Mouse (Mus musculus) embryonic facial prominence, embryonic 14.5 days (tissue): ENCODE results near the gene Cplx3. TPM values are rescaled to one million over a fixed set of nuclear protein-coding genes. Genes with fewer than 3 reads are reported as not detected.
A peak's percentile ranks its signal among the peaks of the same experiment; 100 is the strongest.

Source experiments
- ATAC-seq: fragments of 200-750 bp; cut with Nextera tagmentation; 2 replicates; pipeline ENCODE4 v1.8.0; 2017; ENCODE audit warnings: low read depth, moderate number of reproducible peaks, moderate TSS enrichment
- DNase-seq: peaks from one replicate; pipeline ENCODE4 v3.0.0-alpha.2; 2015; ENCODE audit warnings: low spot score
- H3K27ac ChIP-seq: fragments of 300-500 bp; sonication (generic); replicated peaks from 2 replicates; pipeline ENCODE4 v1.5.1; 2014; ENCODE audit warnings: low read depth, mild to moderate bottlenecking, low read length, moderate library complexity
- H3K27me3 ChIP-seq: fragments of 300-500 bp; sonication (generic); replicated peaks from 2 replicates; pipeline ENCODE4 v1.6.1; 2014; ENCODE audit warnings: low read length; ENCODE audit not compliant: control insufficient read depth, insufficient read depth
- H3K36me3 ChIP-seq: fragments of 300-500 bp; sonication (generic); 2 replicates; pipeline ENCODE4 v1.6.1; 2014; ENCODE audit warnings: low read length, mixed read lengths; ENCODE audit not compliant: control insufficient read depth, insufficient read depth
- H3K4me1 ChIP-seq: fragments of 300-500 bp; sonication (generic); 2 replicates; pipeline ENCODE4 v1.6.1; 2014; ENCODE audit warnings: antibody characterized with exemption, low read length; ENCODE audit not compliant: control insufficient read depth, insufficient read depth
- H3K4me2 ChIP-seq: fragments of 300-500 bp; sonication (generic); 2 replicates; pipeline ENCODE4 v1.6.1; 2014; ENCODE audit warnings: low read depth, mild to moderate bottlenecking, low read length, moderate library complexity, mixed read lengths
- H3K4me3 ChIP-seq: fragments of 300-500 bp; sonication (generic); 2 replicates; pipeline ENCODE4 v1.5.1; 2014; ENCODE audit warnings: low read depth, mild to moderate bottlenecking, low read length
- H3K9ac ChIP-seq: fragments of 300-500 bp; sonication (generic); 2 replicates; pipeline ENCODE4 v1.6.1; 2014; ENCODE audit warnings: low read depth, mild to moderate bottlenecking, low read length, moderate library complexity, mixed read lengths
- H3K9me3 ChIP-seq: fragments of 300-500 bp; sonication (generic); 2 replicates; pipeline ENCODE4 v1.6.1; 2016; ENCODE audit warnings: low read length; ENCODE audit not compliant: control insufficient read depth
- WGBS: fragments of 180-500 bp; shearing (Covaris S2); extraction: QIAGEN DNeasy Blood & Tissue Kit; methylation state at CpG from one replicate; pipeline ENCODE4 v1.1.7; 2014; 5-methylcytosine and 5-hydroxymethylcytosine counted together
- polyA plus RNA-seq: library from polyadenylated mRNA; unstranded; fragments of >200 nt; fragmentation: Nextera tagmentation; extraction: Ambion mirVana; gene quantifications from 2 replicates; pipeline ENCODE4 v1.2.1, GENCODE M21; 2014

Cplx3 gene
- polyA plus RNA-seq, 1 experiment from 2014 or later = not detected

GRCm38 (mm10) chr9:57617556-57618169 is 11.6 kb upstream of the Cplx3 start:
- ATAC-seq (no peak), DNase-seq (no peak)
- Histone ChIP-seq H3K9ac (no peak overlapping the region), H3K36me3 (no peaks in the 10 kb centered on the region), H3K9me3 (no peaks in the 10 kb centered on the region), H3K4me3 (no peak overlapping the region), H3K4me1 (no peaks in the 10 kb centered on the region), H3K27ac (no peak overlapping the region), H3K27me3 (no peaks in the 10 kb centered on the region), H3K4me2 (no peak overlapping the region)
- 67% methylated on average over 8 of the region's 8 CpGs for whole genome bisulfite sequencing

DNA sequence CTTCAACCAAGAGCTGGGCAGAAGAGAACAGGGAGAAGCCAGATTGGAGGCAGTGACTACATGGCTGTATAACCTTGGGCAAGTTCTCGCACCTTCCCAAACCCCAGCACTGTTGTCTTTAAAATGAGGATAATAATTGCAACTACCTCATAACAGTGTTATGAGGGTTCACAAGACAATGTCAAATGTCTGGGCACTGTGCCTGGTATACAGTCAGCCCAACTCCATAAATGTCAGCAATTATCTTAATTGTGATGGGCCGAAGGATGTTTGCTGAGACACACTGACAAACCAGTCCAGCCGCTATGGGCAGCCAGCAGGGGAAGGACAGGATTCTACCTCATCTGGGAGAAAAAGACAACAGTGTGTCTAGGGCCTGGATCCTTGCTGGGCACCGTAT is 8.7 kb upstream of the Cplx3 start:
- H3K9me3 ChIP-seq = no peaks in the 10 kb centered on the region
- no peaks in the 10 kb centered on the region for H3K36me3 ChIP-seq
- H3K27me3 ChIP-seq = no peaks in the 10 kb centered on the region
- H3K4me2 ChIP-seq = no peak overlapping the region
- no peak for DNase-seq
- 75% methylated on average over 4 of the region's 4 CpGs for WGBS
- no peak overlapping the region for H3K9ac ChIP-seq
- no peak for ATAC-seq
- no peak overlapping the region for H3K27ac ChIP-seq
- H3K4me1 ChIP-seq = no peaks in the 10 kb centered on the region
- no peak overlapping the region for H3K4me3 ChIP-seq

DNA sequence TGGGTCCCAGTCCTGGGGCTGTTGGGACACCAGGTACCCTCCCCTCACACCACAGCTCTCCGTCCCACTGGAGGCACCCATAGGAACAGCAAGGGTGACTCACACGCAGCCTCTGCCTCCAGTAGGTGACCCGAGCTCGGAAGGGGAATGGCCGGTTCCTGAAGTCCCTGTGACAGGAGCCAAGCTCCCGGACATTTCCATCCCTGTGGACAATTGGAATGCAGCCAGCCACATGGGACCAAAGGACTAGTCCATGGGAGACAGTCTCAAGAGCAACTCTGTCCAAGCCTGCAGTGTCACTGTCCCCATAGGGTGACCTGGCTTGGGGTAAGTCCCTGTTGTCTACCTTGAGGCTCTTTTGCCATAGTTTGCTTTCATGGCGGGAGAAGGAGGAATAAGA is 7.9 kb upstream of the Cplx3 start:
- H3K4me3 ChIP-seq = no peak overlapping the region
- H3K4me1 ChIP-seq = no peaks in the 10 kb centered on the region
- H3K9ac ChIP-seq = no peak overlapping the region
- no peak overlapping the region for H3K4me2 ChIP-seq
- H3K9me3 ChIP-seq = no peaks in the 10 kb centered on the region
- H3K36me3 ChIP-seq = no peaks in the 10 kb centered on the region
- H3K27ac ChIP-seq = no peak overlapping the region
- 83% methylated on average over 7 of the region's 7 CpGs for WGBS
- ATAC-seq (no peak), DNase-seq (no peak)
- H3K27me3 ChIP-seq = no peaks in the 10 kb centered on the region

DNA sequence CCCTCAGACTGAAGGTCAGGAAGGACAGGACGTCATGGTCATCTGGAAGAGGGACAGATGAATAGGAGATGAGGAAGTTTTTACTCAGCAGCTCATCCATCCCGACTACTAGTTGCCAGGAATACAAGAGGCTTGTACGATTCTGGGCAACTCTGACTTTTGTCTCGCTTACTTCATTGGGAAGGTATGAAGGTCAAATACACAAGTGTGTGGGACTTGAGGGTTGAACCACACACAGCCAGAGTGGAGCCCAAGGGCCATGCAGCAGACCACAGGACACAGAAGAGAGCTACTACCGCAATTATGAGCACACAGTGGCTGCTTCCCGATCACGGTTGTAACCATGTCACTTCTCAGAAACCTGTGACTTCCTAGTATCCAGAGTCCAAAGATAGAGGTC is 6.5 kb upstream of the Cplx3 start:
- H3K4me3 ChIP-seq = no peak overlapping the region
- H3K9ac ChIP-seq = no peak overlapping the region
- no peaks in the 10 kb centered on the region for H3K4me1 ChIP-seq
- 79% methylated on average over 7 of the region's 7 CpGs for WGBS
- ATAC-seq (no peak), DNase-seq (no peak)
- H3K27me3 ChIP-seq = no peaks in the 10 kb centered on the region
- H3K27ac ChIP-seq = no peak overlapping the region
- no peak overlapping the region for H3K4me2 ChIP-seq
- no peaks in the 10 kb centered on the region for H3K9me3 ChIP-seq
- H3K36me3 ChIP-seq = no peaks in the 10 kb centered on the region

DNA sequence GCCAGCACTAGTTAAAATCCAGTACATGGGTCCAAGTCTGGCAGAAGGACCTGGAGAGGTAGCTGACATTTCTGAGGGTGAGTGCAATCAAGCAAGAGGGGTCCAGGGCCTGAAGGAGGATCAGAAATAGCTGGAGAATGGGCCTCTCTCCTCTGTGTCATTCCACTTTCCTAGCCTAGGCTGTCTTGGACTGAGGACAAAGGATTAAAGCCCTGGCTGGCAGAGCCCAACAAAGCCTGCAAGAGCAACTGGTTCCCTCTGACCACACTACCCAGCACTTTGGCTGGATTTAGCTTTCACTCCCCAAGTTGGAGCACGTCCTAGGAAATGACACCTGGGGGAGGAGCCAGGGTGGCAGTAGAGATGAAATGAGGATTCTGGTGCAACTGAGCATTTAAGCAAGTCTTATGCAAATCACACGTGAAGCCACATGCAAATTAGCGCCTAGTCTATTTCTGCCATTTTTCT is 4.3 kb upstream of the Cplx3 start:
- ATAC-seq (no peak), DNase-seq (peak; percentile 18)
- no peak overlapping the region for H3K4me3 ChIP-seq
- no peak overlapping the region for H3K9ac ChIP-seq
- H3K27ac ChIP-seq = no peak overlapping the region
- no peaks in the 10 kb centered on the region for H3K4me1 ChIP-seq
- no peak overlapping the region for H3K4me2 ChIP-seq
- no peaks in the 10 kb centered on the region for H3K9me3 ChIP-seq
- H3K36me3 ChIP-seq = no peaks in the 10 kb centered on the region
- H3K27me3 ChIP-seq = peaks cover 2% of the 10 kb centered on the region; the same call in 1 of the 2 replicates
- WGBS = 51% methylated on average over 3 of the region's 3 CpGs

DNA sequence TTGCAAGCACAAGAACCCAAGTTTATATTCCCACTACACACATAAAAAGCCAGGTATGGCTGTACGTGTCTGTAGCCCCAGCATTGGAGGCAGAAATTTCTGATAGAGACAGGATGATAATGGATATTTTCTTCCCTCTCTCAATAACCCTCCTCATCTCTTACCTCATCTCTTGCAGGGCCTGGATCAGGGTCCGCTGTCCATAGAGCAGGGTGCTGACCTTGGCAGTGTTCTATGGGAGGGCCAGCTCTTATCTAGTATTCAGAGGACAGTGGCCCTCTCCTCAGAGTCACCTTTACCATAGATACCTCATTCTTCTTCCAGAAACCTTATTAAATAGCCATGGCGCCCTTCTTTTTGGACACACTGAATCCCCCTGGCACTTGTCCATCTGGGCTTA is 3.7 kb upstream of the Cplx3 start:
- H3K9ac ChIP-seq = no peak overlapping the region
- H3K27me3 ChIP-seq = peaks cover 4% of the 10 kb centered on the region; the same call in 1 of the 2 replicates
- H3K4me3 ChIP-seq = no peak overlapping the region
- no peak for ATAC-seq
- no peaks in the 10 kb centered on the region for H3K9me3 ChIP-seq
- H3K4me2 ChIP-seq = no peak overlapping the region
- no peak for DNase-seq
- no peaks in the 10 kb centered on the region for H3K36me3 ChIP-seq
- no peak overlapping the region for H3K27ac ChIP-seq
- 44% methylated on average over 3 of the region's 3 CpGs for WGBS
- no peaks in the 10 kb centered on the region for H3K4me1 ChIP-seq

DNA sequence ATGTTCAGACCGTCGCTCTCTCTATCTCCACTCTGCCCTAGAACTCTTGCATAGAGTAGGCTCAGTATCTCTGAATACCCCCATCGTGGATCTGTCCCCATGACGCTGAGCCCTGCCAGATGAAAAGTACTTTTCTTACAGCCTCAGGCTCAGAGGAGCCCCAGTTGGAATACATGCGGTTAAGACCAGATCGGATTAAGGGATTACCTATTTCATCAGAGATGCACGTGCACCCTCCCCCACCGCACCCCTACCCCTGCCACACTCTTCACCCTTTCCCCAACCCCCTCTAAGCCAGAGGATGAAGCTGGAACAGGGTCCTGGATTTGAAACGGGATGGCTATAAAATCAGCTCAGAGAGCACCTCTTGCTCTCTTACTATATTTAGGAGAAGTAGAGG is 578 bp downstream of the Cplx3 start:
- no peak overlapping the region for H3K4me2 ChIP-seq
- ATAC-seq (no peak), DNase-seq (no peak)
- no peak overlapping the region for H3K4me3 ChIP-seq
- no peaks in the 10 kb centered on the region for H3K9me3 ChIP-seq
- peaks cover 4% of the 10 kb centered on the region; the same call in 1 of the 2 replicates for H3K27me3 ChIP-seq
- H3K27ac ChIP-seq = no peak overlapping the region
- H3K9ac ChIP-seq = no peak overlapping the region
- H3K4me1 ChIP-seq = no peaks in the 10 kb centered on the region
- H3K36me3 ChIP-seq = no peaks in the 10 kb centered on the region
- WGBS = 12% methylated on average over 9 of the region's 9 CpGs

DNA sequence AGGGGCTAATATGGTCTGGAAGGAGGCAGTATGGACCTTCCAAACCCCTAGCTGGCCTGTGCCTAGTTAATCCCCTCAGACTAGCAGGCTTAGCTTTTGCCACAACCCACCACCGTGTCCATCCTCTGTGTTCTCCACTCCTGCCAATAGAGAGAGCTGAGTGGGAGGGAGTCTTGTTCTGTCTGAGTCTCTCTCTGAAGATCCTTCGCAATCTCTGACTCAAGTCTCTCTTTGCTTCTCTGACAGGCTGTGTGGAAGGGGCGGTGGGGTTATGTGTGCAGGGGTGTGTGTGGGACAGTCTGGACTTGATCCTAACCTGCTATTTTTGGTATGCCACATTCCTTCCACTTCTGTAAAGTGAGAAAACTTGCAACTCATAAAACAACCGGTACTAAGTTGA is 1.2 kb downstream of the Cplx3 start:
- Histone ChIP-seq H3K36me3 (no peaks in the 10 kb centered on the region), H3K4me1 (no peaks in the 10 kb centered on the region), H3K4me2 (no peak overlapping the region), H3K9me3 (no peaks in the 10 kb centered on the region), H3K9ac (no peak overlapping the region), H3K27ac (no peak overlapping the region), H3K27me3 (peaks cover 4% of the 10 kb centered on the region; the same call in 1 of the 2 replicates), H3K4me3 (no peak overlapping the region)
- 68% methylated on average over 4 of the region's 4 CpGs for WGBS
- ATAC-seq = no peak
- no peak for DNase-seq

GRCm38 (mm10) chr9:57602098-57602497 is 4.0 kb downstream of the Cplx3 start:
- H3K36me3 ChIP-seq = no peaks in the 10 kb centered on the region
- no peak overlapping the region for H3K27ac ChIP-seq
- no peak overlapping the region for H3K4me2 ChIP-seq
- ATAC-seq = no peak
- 58% methylated on average over 8 of the region's 8 CpGs for WGBS
- no peaks in the 10 kb centered on the region for H3K4me1 ChIP-seq
- peaks cover 4% of the 10 kb centered on the region; the same call in 1 of the 2 replicates for H3K27me3 ChIP-seq
- no peak for DNase-seq
- no peaks in the 10 kb centered on the region for H3K9me3 ChIP-seq
- no peak overlapping the region for H3K9ac ChIP-seq
- H3K4me3 ChIP-seq = no peak overlapping the region
